In genomic region chr10:80151211-80152034, GRCm38 (mm10) we compare ENCODE assay signal across 8 mouse cellular contexts. TPM values are rescaled to one million over a fixed set of nuclear protein-coding genes. Genes with fewer than 3 reads are reported as not detected.
DNase-seq lines count a peak whose midpoint lies in the region; ATAC-seq and TF ChIP-seq lines count a peak whose summit lies in the region.

No protein-coding gene starts in this region.

- H3K27ac ChIP-seq in cortical plate, adult 2 months (ENCODE audit: insufficient read depth, low read length): peak overlapping the region; percentile 97
- peak overlapping the region; percentile 98 to 99 for H3K27ac ChIP-seq in heart, embryonic 14.5 days (replicated peaks in 1 of 2; ENCODE audit: control insufficient read depth in 1 of 2, insufficient read depth in 1 of 2, low read depth in 2 of 2, low read length in 2 of 2)
- H3K27ac ChIP-seq in kidney, postnatal 0 days: peak overlapping the region; percentile 100
- H3K27ac ChIP-seq in small intestine, adult 2 months (ENCODE audit: insufficient read depth, low read depth, low read length): peak overlapping the region; percentile 87

- WGBS in heart, embryonic 14.5 days: 1% methylated on average over 26 of the region's 26 CpGs
- WGBS in kidney, postnatal 0 days: 0% methylated on average over 26 of the region's 26 CpGs
- WGBS in small intestine, adult 2 months: 3% methylated on average over 26 of the region's 26 CpGs

- no peak for ATAC-seq in heart, embryonic 14.5 days (ENCODE audit: insufficient number of reproducible peaks, insufficient read depth, low FRiP score, low read depth)
- no peak for ATAC-seq in kidney, postnatal 0 days (replicated peaks; ENCODE audit: low FRiP score, low read depth)

- DNase-seq in thymus, adult 18-20 months: peak; percentile 67 to 78
- DNase-seq in thymus, postnatal 0 days (ENCODE audit: low spot score): no peak
- peak; percentile 83 for DNase-seq in kidney, postnatal 0 days (ENCODE audit: low spot score)
- peak; percentile 88 for DNase-seq in lung, postnatal 36 days
- no peak for DNase-seq in c-Kit-positive CD71-positive TER-119-positive erythroid progenitor cells, embryonic 14.5 days (ENCODE audit: low spot score)

- no peaks in the 10 kb centered on the region for H3K9me3 ChIP-seq in heart, embryonic 14.5 days (ENCODE audit: control insufficient read depth, low read length)
- no peaks in the 10 kb centered on the region for H3K9me3 ChIP-seq in kidney, postnatal 0 days (replicated peaks; ENCODE audit: low read length)

- H3K4me3 ChIP-seq in cortical plate, adult 2 months (ENCODE audit: insufficient read depth, low read length): peak overlapping the region; percentile 86
- H3K4me3 ChIP-seq in heart, embryonic 14.5 days (ENCODE audit: control insufficient read depth in 1 of 2, insufficient read depth in 1 of 2, low read depth in 1 of 2, low read length in 2 of 2): peak overlapping the region; percentile 74 to 85
- H3K4me3 ChIP-seq in kidney, postnatal 0 days (replicated peaks; ENCODE audit: low read depth, low read length): peak overlapping the region; percentile 99
- peak overlapping the region; percentile 97 for H3K4me3 ChIP-seq in small intestine, adult 2 months (ENCODE audit: low read depth, low read length)

- H3K4me1 ChIP-seq in cortical plate, adult 2 months (ENCODE audit: control insufficient read depth, insufficient read depth, low read length): no peaks in the 10 kb centered on the region; the same call in 1 of the 2 replicates
- peaks cover 24 to 56% of the 10 kb centered on the region in 2 experiments for H3K4me1 ChIP-seq in heart, embryonic 14.5 days (ENCODE audit: control insufficient read depth in 2 of 2, insufficient read depth in 2 of 2, low read length in 2 of 2)
- peaks cover 56% of the 10 kb centered on the region for H3K4me1 ChIP-seq in kidney, postnatal 0 days (replicated peaks; ENCODE audit: insufficient read depth, low read length)
- peaks cover 50% of the 10 kb centered on the region for H3K4me1 ChIP-seq in small intestine, adult 2 months (ENCODE audit: control insufficient read depth, insufficient read depth, insufficient read length, low read length)

- H3K36me3 ChIP-seq in heart, embryonic 14.5 days (ENCODE audit: control insufficient read depth, insufficient read depth, low read length): peaks cover 71% of the 10 kb centered on the region
- peaks cover 43% of the 10 kb centered on the region for H3K36me3 ChIP-seq in kidney, postnatal 0 days (ENCODE audit: insufficient read depth, low read length)
- peaks cover 70% of the 10 kb centered on the region for H3K36me3 ChIP-seq in small intestine, adult 2 months (ENCODE audit: control insufficient read depth, insufficient read depth, low read length)

- peak; percentile 40; the same call in 1 of the 2 replicates for TF ChIP-seq POLR2A in cortical plate, adult 2 months (IDR thresholded peaks at IDR 0.05; ENCODE audit: extremely low read depth, insufficient read depth, low read length)
- TF ChIP-seq POLR2A in small intestine, adult 2 months (IDR thresholded peaks at IDR 0.05; ENCODE audit: low read depth, low read length): peak; percentile 30; the same call in 1 of the 2 replicates

- peak overlapping the region; percentile 99 for H3K9ac ChIP-seq in heart, embryonic 14.5 days (ENCODE audit: low read length)
- peak overlapping the region; percentile 98 for H3K9ac ChIP-seq in kidney, postnatal 0 days (ENCODE audit: low read depth, low read length)

- no peak for TF ChIP-seq CTCF in cortical plate, adult 2 months (IDR thresholded peaks at IDR 0.05; ENCODE audit: extremely low read depth, insufficient read depth, low read length)
- no peak for TF ChIP-seq CTCF in kidney, postnatal 0 days (IDR thresholded peaks at IDR 0.05; ENCODE audit: low read depth)
- TF ChIP-seq CTCF in small intestine, adult 2 months (IDR thresholded peaks at IDR 0.05; ENCODE audit: extremely low read depth, insufficient read length, insufficient replicate concordance, low read depth, low read length): no peak

- H3K4me2 ChIP-seq in heart, embryonic 14.5 days (ENCODE audit: low read length): peak overlapping the region; percentile 77
- peak overlapping the region; percentile 69 for H3K4me2 ChIP-seq in kidney, postnatal 0 days (ENCODE audit: low read length)

- H3K27me3 ChIP-seq in heart, embryonic 14.5 days (ENCODE audit: control insufficient read depth, insufficient read depth, low read length): no peaks in the 10 kb centered on the region
- H3K27me3 ChIP-seq in kidney, postnatal 0 days (ENCODE audit: insufficient read depth, low read length): no peaks in the 10 kb centered on the region
- no peaks in the 10 kb centered on the region for H3K27me3 ChIP-seq in small intestine, adult 2 months (ENCODE audit: control insufficient read depth, insufficient read depth, low read length)

RNA-seq across cellular contexts. Expression of gene Midn, which starts 3.4 kb away (rescaled TPM):
- 13.1 and 18.8 TPM in 2 replicates for polyA plus RNA-seq in thymus, postnatal 0 days (2015; fragmentation: Nextera tagmentation; extraction: Ambion mirVana)
- polyA plus RNA-seq in cortical plate, adult 2 months (2012; rRNA removed): 26.6 and 33.8 TPM in 2 replicates
- 21.2 and 25.8 TPM in 2 replicates for polyA plus RNA-seq in heart, embryonic 14.5 days (2014; fragmentation: Nextera tagmentation; extraction: Ambion mirVana)
- polyA plus RNA-seq in kidney, postnatal 0 days (2015; fragmentation: Nextera tagmentation; extraction: Ambion mirVana): 13.7 and 18.6 TPM in 2 replicates
- 151 and 372 TPM in 2 replicates for polyA plus RNA-seq in small intestine, adult 2 months (2012; rRNA removed)

RNA-seq across cellular contexts. Expression of gene Cbarp, which starts 10.8 kb away (rescaled TPM):
- polyA plus RNA-seq in thymus, postnatal 0 days (2015; fragmentation: Nextera tagmentation; extraction: Ambion mirVana): 3.5 and 4.3 TPM in 2 replicates
- polyA plus RNA-seq in cortical plate, adult 2 months (2012; rRNA removed): 274 and 285 TPM in 2 replicates
- 1.6 and 2.6 TPM in 2 replicates for polyA plus RNA-seq in heart, embryonic 14.5 days (2014; fragmentation: Nextera tagmentation; extraction: Ambion mirVana)
- polyA plus RNA-seq in kidney, postnatal 0 days (2015; fragmentation: Nextera tagmentation; extraction: Ambion mirVana): 4.7 and 6.4 TPM in 2 replicates
- 3.7 and 6.6 TPM in 2 replicates for polyA plus RNA-seq in small intestine, adult 2 months (2012; rRNA removed)

RNA-seq across cellular contexts. Expression of gene Atp5d, which starts 13.0 kb away (rescaled TPM):
- polyA plus RNA-seq in thymus, postnatal 0 days (2015; fragmentation: Nextera tagmentation; extraction: Ambion mirVana): 588 TPM in 2 replicates
- polyA plus RNA-seq in cortical plate, adult 2 months (2012; rRNA removed): 620 and 641 TPM in 2 replicates
- polyA plus RNA-seq in heart, embryonic 14.5 days (2014; fragmentation: Nextera tagmentation; extraction: Ambion mirVana): 988 and 1,015 TPM in 2 replicates
- polyA plus RNA-seq in kidney, postnatal 0 days (2015; fragmentation: Nextera tagmentation; extraction: Ambion mirVana): 936 and 986 TPM in 2 replicates
- polyA plus RNA-seq in small intestine, adult 2 months (2012; rRNA removed): 2,309 and 4,813 TPM in 2 replicates

RNA-seq across cellular contexts. Expression of gene Cirbp, which starts 14.4 kb away (rescaled TPM):
- polyA plus RNA-seq in thymus, postnatal 0 days (2015; fragmentation: Nextera tagmentation; extraction: Ambion mirVana): 226 and 376 TPM in 2 replicates
- 150 and 180 TPM in 2 replicates for polyA plus RNA-seq in cortical plate, adult 2 months (2012; rRNA removed)
- 79.4 and 80.7 TPM in 2 replicates for polyA plus RNA-seq in heart, embryonic 14.5 days (2014; fragmentation: Nextera tagmentation; extraction: Ambion mirVana)
- 290 and 317 TPM in 2 replicates for polyA plus RNA-seq in kidney, postnatal 0 days (2015; fragmentation: Nextera tagmentation; extraction: Ambion mirVana)
- polyA plus RNA-seq in small intestine, adult 2 months (2012; rRNA removed): 18.5 and 48.0 TPM in 2 replicates

RNA-seq across cellular contexts. Expression of gene 1600002K03Rik, which starts 21.3 kb away (rescaled TPM):
- polyA plus RNA-seq in thymus, postnatal 0 days (2015; fragmentation: Nextera tagmentation; extraction: Ambion mirVana): 15.3 and 15.4 TPM in 2 replicates
- polyA plus RNA-seq in cortical plate, adult 2 months (2012; rRNA removed): 13.1 and 13.9 TPM in 2 replicates
- polyA plus RNA-seq in heart, embryonic 14.5 days (2014; fragmentation: Nextera tagmentation; extraction: Ambion mirVana): 7.7 and 11.1 TPM in 2 replicates
- polyA plus RNA-seq in kidney, postnatal 0 days (2015; fragmentation: Nextera tagmentation; extraction: Ambion mirVana): 9.3 and 11.0 TPM in 2 replicates
- polyA plus RNA-seq in small intestine, adult 2 months (2012; rRNA removed): 6.8 and 9.0 TPM in 2 replicates

Comparison
In these comparisons a context has a peak if more than half of its experiments do, and no peak if none do; other contexts are left out.
1. DNase-seq: peak in thymus, adult 18-20 months (2 of 2), kidney, postnatal 0 days (single experiment) and lung, postnatal 36 days (single experiment); none in thymus, postnatal 0 days (single experiment) and c-Kit-positive CD71-positive TER-119-positive erythroid progenitor cells, embryonic 14.5 days (single experiment).
2. RNA of gene Cbarp, which starts 10.8 kb away (polyA plus RNA-seq): 274 to 285 TPM in cortical plate, adult 2 months; 3.7 to 6.6 TPM in small intestine, adult 2 months, 4.7 to 6.4 TPM in kidney, postnatal 0 days, 3.5 to 4.3 TPM in thymus, postnatal 0 days and 1.6 to 2.6 TPM in heart, embryonic 14.5 days; every median in the first group is over 10 times any median in the second.
3. Peak in every context shown above with its lines, with median percentiles within 50 percentile points of each other: H3K27ac ChIP-seq and H3K4me3 ChIP-seq.